Mouse (Mus musculus) spleen, adult 2 months (tissue): ENCODE data around the gene 2810459M11Rik. TPM values are rescaled to one million over a fixed set of nuclear protein-coding genes. Genes with fewer than 3 reads are reported as not detected.

Experiments
- DNase-seq, 2 experiments: peaks; one replicate each; pipeline versions ENCODE4 v3.0.0 to v3.0.0-alpha.2; 2012 to 2021; ENCODE audit warnings: low spot score in 2 of 2, low read depth in 1 of 2
- H3K27ac ChIP-seq: fragments of 200-500 bp; 2 replicates; pipeline ENCODE4 v1.5.1; 2012; ENCODE audit warnings: low read length, inconsistent platforms; ENCODE audit not compliant: insufficient read depth
- H3K27me3 ChIP-seq: fragments of 200-500 bp; 2 replicates; pipeline ENCODE4 v1.6.1; 2012; ENCODE audit warnings: mild to moderate bottlenecking, moderate library complexity, low read length, inconsistent platforms; ENCODE audit not compliant: control insufficient read depth, insufficient read depth
- H3K36me3 ChIP-seq: fragments of 200-500 bp; 2 replicates; pipeline ENCODE4 v1.6.1; 2012; ENCODE audit warnings: mild to moderate bottlenecking, low read length, inconsistent platforms; ENCODE audit not compliant: control insufficient read depth, insufficient read depth
- H3K4me1 ChIP-seq: fragments of 200-500 bp; 2 replicates; pipeline ENCODE4 v1.6.1; 2011; ENCODE audit warnings: inconsistent platforms; ENCODE audit not compliant: control insufficient read depth, insufficient read depth, insufficient read length
- H3K4me3 ChIP-seq: fragments of 200-500 bp; 2 replicates; pipeline ENCODE4 v1.5.1; 2011; ENCODE audit warnings: mild to moderate bottlenecking, inconsistent platforms; ENCODE audit not compliant: insufficient read depth, insufficient read length; ENCODE audit errors: extremely low read depth
- CTCF ChIP-seq: fragments of 200-500 bp; IDR thresholded peaks from 2 replicates; pipeline ENCODE4 v1.5.1; 2011; ENCODE audit warnings: mild to moderate bottlenecking, inconsistent platforms; ENCODE audit not compliant: insufficient read depth, insufficient read length, insufficient replicate concordance; ENCODE audit errors: extremely low read depth
- POLR2A ChIP-seq: fragments of 200-500 bp; IDR thresholded peaks from 2 replicates; pipeline ENCODE4 v1.6.1; 2011; ENCODE audit warnings: low read depth, low read length, inconsistent platforms
- WGBS: fragments of 180-500 bp; shearing (Covaris S2); methylation state at CpG from one replicate; pipeline ENCODE4 v1.1.7; 2018; 5-methylcytosine and 5-hydroxymethylcytosine counted together
- polyA plus RNA-seq: library from polyadenylated mRNA; depleted of rRNA; stranded (reverse); fragments of >200 nt; gene quantifications from 2 replicates; pipeline ENCODE4 v1.2.3, GENCODE M21; 2012

The 2810459M11Rik gene
- polyA plus RNA-seq, 1 experiment: not detected

DNA sequence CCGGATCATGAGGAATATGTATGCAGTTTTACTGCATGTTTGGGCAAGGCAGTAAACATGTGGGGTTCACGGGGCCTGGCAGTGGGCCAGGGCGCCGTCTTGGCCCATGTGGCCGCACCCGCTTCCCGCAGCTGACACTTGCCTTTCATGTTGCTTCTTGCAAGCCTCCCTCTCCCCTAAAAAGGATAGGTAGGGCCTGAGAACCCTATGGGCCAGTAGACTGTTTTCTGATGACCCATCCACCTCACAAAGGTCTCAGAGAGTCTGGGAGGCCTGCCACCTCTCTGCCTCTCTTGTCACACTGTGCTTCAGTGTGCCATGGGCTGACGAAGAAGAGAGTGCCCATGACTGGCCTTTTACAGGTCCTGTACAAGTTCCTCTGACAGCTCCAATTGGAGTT lies 29.1 kb upstream of the 2810459M11Rik start, which contains the start of gene Spata3:
Gene Spata3, plus strand, starts transcription at position 301 of the 400 bp plus-strand sequence.
- no peak within 1 kb of the TSS for H3K4me3 ChIP-seq
- H3K4me1 ChIP-seq: peaks cover 3% of the 10 kb centered on the region; the same call in 1 of the 2 replicates
- H3K36me3 ChIP-seq: no peaks in the 10 kb centered on the region
- WGBS: 94% methylated on average over 8 of the region's 8 CpGs
- TF ChIP-seq POLR2A: no peak
- no peak for TF ChIP-seq CTCF
- no peak for DNase-seq
- H3K27ac ChIP-seq: no peak within 1 kb of the TSS
- H3K27me3 ChIP-seq: peaks cover 11% of the 10 kb centered on the region

DNA sequence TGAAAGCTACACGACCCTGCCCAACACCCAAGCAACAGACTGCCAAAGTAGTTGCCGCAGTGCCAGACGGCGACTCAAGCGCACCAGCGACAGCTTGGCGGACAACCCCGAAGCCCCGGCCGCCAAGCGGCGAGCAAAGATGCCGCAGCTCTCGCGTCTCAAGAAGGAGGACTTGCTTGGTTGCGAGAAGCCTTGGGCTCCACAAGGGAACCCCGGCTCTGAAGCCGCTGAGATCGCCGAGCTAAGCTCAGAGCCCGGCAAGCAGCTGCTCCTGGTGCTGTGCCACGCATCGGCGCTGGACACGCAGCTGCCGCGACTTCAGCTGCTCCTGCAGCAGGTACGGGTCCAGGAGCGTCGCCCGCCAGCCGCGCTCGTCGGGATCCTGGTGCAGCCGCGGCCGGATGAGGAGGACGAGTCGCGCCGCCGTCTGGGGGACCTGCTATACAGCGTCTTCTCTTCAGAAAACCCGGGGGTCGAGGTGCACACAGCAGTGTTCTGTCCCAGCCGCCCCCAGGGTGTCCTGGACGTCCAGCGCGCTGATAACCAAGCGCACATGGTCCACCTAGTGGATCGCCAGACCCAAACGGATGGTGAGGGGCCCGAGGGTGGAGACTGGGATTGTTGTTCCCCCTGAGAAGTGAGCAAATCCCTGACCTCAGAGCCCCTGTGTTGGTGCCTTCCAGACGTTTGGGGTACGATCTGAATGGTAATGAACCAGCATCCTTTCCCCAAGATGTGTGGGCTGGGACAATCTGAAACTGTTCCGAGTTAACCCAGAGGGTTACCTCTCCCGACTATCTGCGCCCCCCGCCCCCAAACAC lies 27.2 kb upstream of the 2810459M11Rik start:
- peak in 1 of 2 experiments; percentile 13 for DNase-seq
- peaks cover 3% of the 10 kb centered on the region; the same call in 1 of the 2 replicates for H3K4me1 ChIP-seq
- H3K4me3 ChIP-seq: peak overlapping the region; percentile 53; the same call in 1 of the 2 replicates
- 6% methylated on average over 60 of the region's 60 CpGs for WGBS
- peaks cover 11% of the 10 kb centered on the region for H3K27me3 ChIP-seq
- peak; percentile 11; the same call in 1 of the 2 replicates for TF ChIP-seq CTCF
- TF ChIP-seq POLR2A: no peak
- no peak overlapping the region for H3K27ac ChIP-seq
- H3K36me3 ChIP-seq: no peaks in the 10 kb centered on the region

DNA sequence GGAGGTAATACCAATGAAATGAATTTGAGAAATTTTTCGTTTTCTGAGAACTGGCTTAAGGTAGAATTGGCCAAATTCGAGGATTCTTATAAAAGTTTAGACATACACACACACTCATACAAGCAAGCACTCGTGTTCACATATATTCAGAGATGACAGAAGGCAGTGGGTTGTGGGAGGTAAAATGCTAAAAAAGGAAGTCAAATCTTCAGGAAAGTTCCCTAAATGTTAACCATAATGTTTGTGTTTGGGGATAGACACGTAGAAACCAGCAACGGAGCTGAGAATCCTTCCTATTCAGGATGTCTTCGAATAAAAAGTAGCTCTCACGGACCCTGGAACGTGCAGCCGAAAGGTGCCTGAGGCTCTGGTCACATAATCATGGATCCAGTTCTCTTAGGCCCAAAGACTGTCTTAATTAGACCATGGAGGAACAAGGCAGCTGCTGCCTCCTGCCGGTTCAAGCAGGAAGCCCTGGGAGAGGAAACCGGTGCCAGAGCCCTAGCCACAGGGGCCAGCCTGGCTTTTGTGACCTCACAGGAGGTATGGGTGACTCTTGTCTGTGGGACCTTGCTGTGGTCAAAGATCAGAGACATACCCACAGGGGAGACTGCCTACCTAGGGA lies 24.2 kb upstream of the 2810459M11Rik start:
- Histone ChIP-seq H3K4me3 (no peak overlapping the region), H3K4me1 (peaks cover 3% of the 10 kb centered on the region; the same call in 1 of the 2 replicates), H3K27ac (no peak overlapping the region), H3K27me3 (peaks cover 11% of the 10 kb centered on the region), H3K36me3 (no peaks in the 10 kb centered on the region)
- DNase-seq: no peak
- TF ChIP-seq POLR2A (no peak), CTCF (peak; percentile 10; the same call in 1 of the 2 replicates)
- WGBS: 47% methylated on average over 11 of the region's 11 CpGs

DNA sequence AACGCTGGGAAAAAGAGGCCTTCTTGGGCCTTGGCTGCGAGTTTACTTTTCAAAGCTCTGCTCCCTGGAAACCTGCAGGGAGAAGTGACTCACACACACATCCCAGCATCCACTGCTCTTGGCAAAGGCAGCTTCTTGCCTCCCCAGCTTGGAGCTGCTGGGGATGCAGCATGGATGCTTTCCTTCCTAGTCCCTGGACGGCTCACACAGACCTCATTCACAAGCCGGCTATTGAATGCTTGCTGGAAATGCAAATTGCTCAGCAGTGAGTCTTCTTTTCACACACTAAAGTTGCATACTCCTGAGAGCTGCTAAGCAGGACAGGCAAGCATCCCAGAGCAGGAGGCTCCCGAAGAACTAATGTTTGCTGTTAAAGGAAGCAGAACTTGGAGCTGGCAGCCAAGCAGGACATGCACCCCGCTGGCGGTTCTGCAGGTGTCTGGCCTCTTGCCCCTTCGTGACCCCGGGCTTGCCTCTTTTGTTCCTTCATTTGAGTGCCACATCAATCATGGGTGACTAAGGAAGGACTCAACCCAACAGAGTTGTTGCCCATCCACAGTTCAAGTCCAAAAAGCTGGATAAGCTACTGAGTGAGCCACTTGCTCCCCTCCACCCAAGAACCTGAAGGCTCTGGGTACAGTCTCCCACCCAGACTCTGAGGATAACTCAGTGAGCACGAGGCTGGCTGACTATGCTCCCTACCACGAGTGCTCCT lies 13.2 kb upstream of the 2810459M11Rik start:
- Histone ChIP-seq H3K27ac (no peak overlapping the region), H3K4me3 (no peak overlapping the region), H3K36me3 (no peaks in the 10 kb centered on the region), H3K4me1 (no peaks in the 10 kb centered on the region), H3K27me3 (no peaks in the 10 kb centered on the region)
- 58% methylated on average over 11 of the region's 11 CpGs for WGBS
- TF ChIP-seq POLR2A (no peak), CTCF (no peak)
- DNase-seq: no peak

DNA sequence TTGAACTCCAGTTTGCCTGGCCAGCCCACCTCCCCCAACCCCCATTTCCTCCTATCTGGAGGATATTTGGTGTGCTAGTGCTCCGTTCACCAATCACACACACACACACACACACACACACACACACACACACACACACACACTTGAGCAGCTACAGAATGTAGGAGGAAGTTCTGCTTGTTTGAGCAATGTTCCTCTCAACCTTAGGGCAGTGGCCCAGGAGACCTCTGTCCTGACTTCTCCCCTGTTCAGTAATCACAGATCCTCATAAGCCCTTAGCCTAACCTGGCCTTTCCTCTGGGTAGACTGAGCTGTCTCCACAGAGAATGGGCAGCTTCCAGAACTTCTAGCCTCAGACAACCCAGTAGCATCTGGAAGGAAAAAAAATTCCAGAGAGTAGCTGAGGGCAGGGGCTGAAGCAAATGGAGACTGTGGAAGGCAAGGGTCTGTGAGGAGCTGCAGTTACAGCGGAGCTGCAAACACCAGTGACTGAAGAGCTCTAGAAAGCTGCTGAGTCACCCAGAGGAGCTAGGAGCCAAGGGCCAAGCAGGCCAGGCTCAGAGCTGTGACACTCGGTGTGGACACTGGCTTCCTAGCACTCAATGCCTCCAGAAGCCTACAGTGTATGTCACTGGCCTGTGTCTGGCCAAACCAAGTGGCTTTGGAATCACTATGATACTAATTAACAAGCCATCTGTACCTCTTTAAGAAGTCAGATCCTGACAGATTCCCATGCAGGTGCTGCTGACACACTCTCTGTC lies 7.3 kb upstream of the 2810459M11Rik start:
- Histone ChIP-seq H3K4me1 (no peaks in the 10 kb centered on the region), H3K27me3 (no peaks in the 10 kb centered on the region), H3K27ac (no peak overlapping the region), H3K4me3 (no peak overlapping the region), H3K36me3 (no peaks in the 10 kb centered on the region)
- WGBS: 36% methylated on average over 3 of the region's 3 CpGs
- no peak for DNase-seq
- TF ChIP-seq CTCF (no peak), POLR2A (no peak)

DNA sequence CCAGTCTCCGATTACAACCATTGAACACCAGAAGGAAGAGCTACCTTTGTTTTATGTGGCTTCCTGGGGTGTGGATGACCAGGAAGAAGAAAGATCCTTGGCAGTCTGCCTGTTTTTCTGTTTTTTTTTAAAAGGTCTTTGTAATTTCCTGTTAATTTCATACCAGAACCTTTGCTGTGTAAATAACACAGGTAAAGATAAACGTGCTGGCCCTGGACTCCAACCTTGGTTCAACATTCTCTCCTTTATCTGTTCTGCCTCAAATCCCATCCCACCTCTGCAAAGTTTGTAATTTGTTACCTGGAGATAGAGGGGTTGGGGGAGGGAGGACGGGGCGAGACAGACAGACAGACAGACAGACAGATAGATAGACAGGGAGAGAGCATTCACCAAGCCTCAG lies 5.5 kb upstream of the 2810459M11Rik start:
- H3K27me3 ChIP-seq: peaks cover 3% of the 10 kb centered on the region; the same call in 1 of the 2 replicates
- TF ChIP-seq CTCF: no peak
- no peak for TF ChIP-seq POLR2A
- H3K36me3 ChIP-seq: no peaks in the 10 kb centered on the region
- H3K4me3 ChIP-seq: no peak overlapping the region
- WGBS: 73% methylated on average over 4 of the region's 4 CpGs
- H3K4me1 ChIP-seq: no peaks in the 10 kb centered on the region
- DNase-seq: no peak
- H3K27ac ChIP-seq: no peak overlapping the region
